23 mouse cellular contexts compared by ENCODE assay signal in the genomic region with DNA sequence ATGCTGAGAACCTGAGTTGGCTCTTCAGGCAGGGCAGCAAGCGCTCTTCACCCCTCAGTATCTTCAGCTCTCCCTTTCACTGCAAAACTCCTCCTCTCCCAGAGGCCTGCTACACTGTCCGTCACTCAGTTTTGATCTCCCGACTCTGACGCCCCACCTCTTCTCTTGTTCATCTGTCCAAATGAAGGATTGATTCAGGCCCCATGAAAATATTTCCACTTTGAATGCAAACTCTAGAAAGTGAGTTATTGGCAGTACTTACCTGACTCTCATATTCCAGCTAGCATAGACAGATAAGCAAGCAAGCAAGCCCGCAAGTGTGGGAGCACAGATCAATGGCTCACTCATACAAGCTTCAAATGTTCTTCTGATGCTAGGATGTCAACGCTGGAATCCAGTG.
"Had no signal": no experiment of that assay in that cellular context is flagged by ENCODE, and none has a peak within 500 bp of the region (broad histone marks: within the 10 kb centered on the region; RNA-seq: fewer than 3 reads in every experiment).

No protein-coding gene starts in this region.

- ATAC-seq: hindbrain, postnatal 0 days; liver, embryonic 12.5 days had no signal

- DNase-seq: gastrocnemius, postnatal 14 days; gastrocnemius, postnatal 36 days; heart, adult 11 months; heart, adult 2 months; heart, postnatal 14 days; heart, postnatal 36 days; kidney, adult 11 months; kidney, adult 2 months; kidney, adult 9 months; kidney, postnatal 10 days; kidney, postnatal 25 days; kidney, postnatal 4 days; left cerebral cortex, postnatal 4 days had no signal

- H3K4me3 ChIP-seq: heart, adult 2 months; heart, embryonic 13.5 days; heart, embryonic 15.5 days; hindbrain, embryonic 13.5 days; hindbrain, embryonic 15.5 days; layer of hippocampus, adult 2 months; limb, embryonic 13.5 days; limb, embryonic 15.5 days; liver, embryonic 12.5 days had no signal

- H3K27me3 ChIP-seq: heart, embryonic 13.5 days; heart, embryonic 15.5 days; hindbrain, embryonic 13.5 days; hindbrain, embryonic 15.5 days; limb, embryonic 13.5 days; limb, embryonic 15.5 days; liver, embryonic 12.5 days had no signal

- H3K27ac ChIP-seq: heart, adult 2 months; heart, embryonic 13.5 days; heart, embryonic 15.5 days; hindbrain, embryonic 13.5 days; hindbrain, embryonic 15.5 days; hindbrain, postnatal 0 days; layer of hippocampus, adult 2 months; limb, embryonic 13.5 days; limb, embryonic 15.5 days; liver, embryonic 12.5 days had no signal

- H3K9ac ChIP-seq: heart, embryonic 13.5 days; heart, embryonic 15.5 days; hindbrain, embryonic 13.5 days; hindbrain, embryonic 15.5 days; limb, embryonic 13.5 days; limb, embryonic 15.5 days; liver, embryonic 12.5 days had no signal

- H3K4me1 ChIP-seq: heart, embryonic 13.5 days; heart, embryonic 15.5 days; hindbrain, embryonic 13.5 days; hindbrain, embryonic 15.5 days; limb, embryonic 13.5 days; limb, embryonic 15.5 days; liver, embryonic 12.5 days had no signal

- H3K36me3 ChIP-seq: heart, embryonic 13.5 days; heart, embryonic 15.5 days; hindbrain, embryonic 13.5 days; hindbrain, embryonic 15.5 days; limb, embryonic 13.5 days; limb, embryonic 15.5 days; liver, embryonic 12.5 days had no signal

- H3K4me2 ChIP-seq: heart, embryonic 11.5 days; heart, embryonic 13.5 days; heart, embryonic 15.5 days; hindbrain, embryonic 13.5 days; hindbrain, embryonic 15.5 days; limb, embryonic 13.5 days; limb, embryonic 15.5 days; liver, embryonic 12.5 days had no signal

- H3K9me3 ChIP-seq: heart, embryonic 15.5 days; hindbrain, embryonic 13.5 days; hindbrain, embryonic 15.5 days; limb, embryonic 13.5 days; limb, embryonic 15.5 days; liver, embryonic 12.5 days had no signal
